Mouse (Mus musculus): Measurements from ENCODE around the gene Tmprss9.
A peak's percentile ranks its signal among the peaks of the same experiment; 100 is the strongest.

Gene Tmprss9

GRCm38 (mm10) chr10:80895100-80895499 lies 23.5 kb downstream of the Tmprss9 start:
- DNase-seq (ENCODE audit: low read depth): no peak

DNA sequence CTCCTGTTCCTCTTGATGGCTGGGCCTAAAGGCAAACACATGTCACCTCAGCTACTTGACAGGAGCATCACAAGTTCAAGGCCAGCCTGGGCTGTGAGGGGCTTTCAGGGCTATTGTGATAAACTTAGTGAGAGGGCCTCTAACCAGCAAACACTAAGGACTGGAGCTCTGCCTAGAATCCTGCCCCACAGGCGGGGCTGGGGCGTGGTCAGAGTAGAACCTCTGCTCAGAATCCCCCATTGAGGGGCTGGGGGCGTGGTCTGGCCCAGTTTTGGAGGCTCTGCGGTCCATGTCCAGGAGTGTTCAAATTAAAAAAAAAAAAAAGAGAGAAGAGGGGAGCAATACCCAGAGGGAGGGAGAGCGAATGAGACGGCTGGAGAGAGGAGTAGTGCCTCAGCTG lies 24.0 kb downstream of the Tmprss9 start:
- no peak for DNase-seq (ENCODE audit: low read depth)

GRCm38 (mm10) chr10:80896581-80897485 lies 25.2 kb downstream of the Tmprss9 start:
- DNase-seq (ENCODE audit: low read depth): no peak

DNA sequence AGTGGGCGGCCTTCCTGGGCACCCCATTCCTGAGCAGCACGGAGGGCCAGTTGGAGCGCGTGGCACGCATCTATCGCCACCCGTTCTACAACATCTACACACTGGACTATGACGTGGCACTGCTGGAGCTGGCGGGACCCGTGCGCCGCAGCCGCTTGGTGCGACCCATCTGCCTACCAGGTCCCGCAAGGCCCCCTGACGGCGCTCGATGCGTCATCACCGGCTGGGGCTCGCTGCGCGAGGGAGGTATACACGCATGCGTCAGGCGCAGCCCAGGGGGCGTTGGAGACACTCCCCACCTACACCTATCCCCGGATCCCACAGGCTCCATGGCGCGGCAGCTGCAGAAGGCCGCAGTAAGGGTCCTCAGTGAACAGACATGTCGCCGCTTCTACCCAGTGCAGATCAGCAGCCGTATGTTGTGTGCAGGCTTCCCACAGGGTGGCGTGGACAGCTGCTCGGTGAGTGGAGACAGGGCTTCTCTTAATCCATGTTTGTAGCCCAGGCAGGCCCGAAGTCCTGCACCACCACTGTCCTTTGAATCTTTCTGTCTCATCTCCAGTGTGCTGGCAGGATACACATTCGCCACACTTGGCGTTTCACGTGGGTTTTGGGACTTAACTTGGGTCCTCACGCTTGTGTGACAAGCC lies 26.3 kb downstream of the Tmprss9 start:
- no peak for DNase-seq (ENCODE audit: low read depth)

GRCm38 (mm10) chr10:80899074-80899473 lies 27.4 kb downstream of the Tmprss9 start:
- no peak for DNase-seq (ENCODE audit: low read depth)

DNA sequence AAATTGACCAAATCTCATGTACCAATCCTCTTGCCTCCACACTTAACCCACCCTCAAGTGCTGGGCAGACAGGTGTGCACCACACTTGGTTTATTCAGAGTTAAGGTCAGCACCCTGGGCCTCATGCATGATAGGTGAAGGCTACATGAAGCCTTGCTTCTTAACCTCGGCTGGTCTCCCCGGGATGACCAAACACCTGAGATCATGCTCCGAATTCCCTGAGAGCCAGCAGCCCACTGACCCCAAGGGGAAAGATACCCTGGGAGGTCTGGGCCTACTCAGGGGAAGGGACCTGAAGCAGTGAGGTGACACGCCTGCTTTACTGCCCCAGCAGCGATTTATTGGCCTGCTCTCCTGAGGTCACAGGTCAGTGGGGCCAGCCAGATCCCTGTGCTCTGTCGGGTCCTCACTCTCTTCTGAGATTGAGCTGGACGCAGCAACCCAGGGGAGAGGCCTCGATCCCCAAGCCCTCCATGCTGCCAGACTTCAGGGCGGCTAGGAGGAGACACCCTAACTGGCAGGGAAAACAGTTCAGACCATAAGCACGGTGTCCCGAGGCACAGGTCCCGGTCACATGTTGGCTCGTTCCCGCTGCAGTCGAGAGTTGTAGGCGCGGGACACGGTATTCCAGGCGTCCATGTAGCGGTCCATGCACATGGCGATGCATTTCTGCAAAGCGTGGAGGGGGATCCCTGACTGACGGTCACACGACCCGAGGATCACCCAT lies 28.1 kb downstream of the Tmprss9 start:
- DNase-seq (ENCODE audit: low read depth): no peak

DNA sequence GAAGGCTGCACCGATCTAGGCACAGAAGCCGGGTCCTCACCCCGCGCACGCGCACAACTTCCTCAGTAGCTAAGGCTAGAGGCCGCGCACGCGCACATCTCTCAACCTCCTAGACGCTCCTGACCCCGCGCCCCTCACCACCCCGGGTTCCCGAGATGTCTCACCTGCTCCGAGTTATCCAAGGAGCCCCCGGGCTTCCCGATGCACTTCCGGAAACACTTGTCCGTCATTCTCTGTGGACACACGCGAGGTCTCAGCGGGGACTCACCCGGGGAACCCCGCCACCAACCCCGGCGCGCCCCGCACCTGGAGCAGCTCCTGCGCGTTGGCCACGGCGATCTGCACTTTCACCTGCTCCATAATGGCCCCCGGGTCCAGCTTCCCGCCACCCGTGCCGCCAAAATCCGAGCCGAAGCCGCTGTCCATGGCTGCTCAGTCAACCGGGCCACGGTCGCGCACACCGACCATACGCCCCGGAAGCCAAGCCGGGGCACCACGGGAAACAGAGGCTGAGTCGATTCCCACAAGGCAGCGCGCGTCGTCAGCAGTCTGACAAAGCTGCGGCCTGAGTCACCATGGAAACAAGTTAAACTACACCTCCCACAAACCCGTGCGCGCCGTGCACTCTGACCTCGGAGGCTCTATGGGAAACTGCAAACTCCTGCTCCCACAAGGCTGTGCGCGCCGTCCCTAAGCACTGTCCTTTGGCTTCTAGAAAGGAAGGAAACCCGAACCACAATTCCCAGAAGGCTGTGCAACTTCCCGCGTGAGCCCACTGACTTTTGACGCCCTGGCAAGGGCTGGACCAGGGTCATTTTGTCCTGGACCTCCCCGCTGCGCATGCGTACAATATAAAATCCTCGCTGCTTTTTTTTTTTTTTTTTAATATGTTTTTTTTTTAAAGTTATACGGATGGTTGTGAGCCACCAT lies 28.9 kb downstream of the Tmprss9 start, which contains the start of gene Timm13:
Gene Timm13 (minus strand): TSS at position 652 of the 930 bp plus-strand sequence.
- DNase-seq (ENCODE audit: low read depth): peak; percentile 98

GRCm38 (mm10) chr10:80901409-80902272 lies 30.0 kb downstream of the Tmprss9 start:
- no peak for DNase-seq (ENCODE audit: low read depth)

GRCm38 (mm10) chr10:80902273-80902940 lies 30.8 kb downstream of the Tmprss9 start:
- no peak for DNase-seq (ENCODE audit: low read depth)

- DNase-seq (ENCODE audit: low read depth): no peak
Measured at GRCm38 (mm10) chr10:80903282-80903681, 31.6 kb downstream of the Tmprss9 start.

GRCm38 (mm10) chr10:80904004-80904693 lies 32.5 kb downstream of the Tmprss9 start:
- DNase-seq (ENCODE audit: low read depth): no peak

GRCm38 (mm10) chr10:80904709-80905108 lies 33.1 kb downstream of the Tmprss9 start:
- no peak for DNase-seq (ENCODE audit: low read depth)

GRCm38 (mm10) chr10:80909375-80910162 lies 37.9 kb downstream of the Tmprss9 start:
- DNase-seq (ENCODE audit: low read depth): no peak

DNA sequence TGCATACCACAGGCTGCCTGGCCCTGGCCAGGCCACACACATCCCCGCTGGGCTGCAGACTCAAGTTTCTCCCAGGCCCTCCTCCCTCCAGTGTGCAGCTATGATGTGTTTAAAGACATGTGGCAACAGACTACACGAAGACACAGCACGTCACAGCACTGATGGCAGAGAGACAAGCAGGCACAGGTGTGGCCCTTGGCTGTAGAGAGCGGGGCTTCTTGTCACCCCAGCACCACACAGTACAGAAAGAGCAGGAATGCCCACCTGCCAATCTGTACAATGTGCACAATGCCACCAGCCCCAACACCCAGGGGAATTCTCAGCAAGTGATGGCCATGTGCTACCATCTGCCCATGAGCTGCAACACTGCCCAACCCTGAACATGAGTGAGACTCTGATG lies 39.7 kb downstream of the Tmprss9 start:
- DNase-seq (ENCODE audit: low read depth): no peak

DNA sequence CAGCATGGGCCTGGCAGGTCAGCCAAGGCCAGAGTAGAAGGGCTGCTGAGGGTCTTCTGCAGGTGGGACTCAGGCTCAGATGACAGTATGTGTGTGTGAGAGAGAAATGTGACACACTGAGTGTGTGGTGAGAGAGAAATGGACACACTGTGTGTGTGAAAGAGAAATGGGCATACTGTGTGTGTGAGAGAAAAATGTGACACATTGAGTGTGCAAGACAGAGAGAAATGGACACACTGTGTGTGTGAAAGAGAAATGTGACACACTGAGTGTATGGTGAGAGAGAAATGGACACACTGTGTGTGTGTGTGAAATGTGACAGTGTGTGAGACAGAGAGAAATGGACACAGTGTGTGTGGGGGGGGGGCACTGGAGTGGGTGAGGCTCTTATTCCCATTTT lies 40.2 kb downstream of the Tmprss9 start:
- no peak for DNase-seq (ENCODE audit: low read depth)

DNA sequence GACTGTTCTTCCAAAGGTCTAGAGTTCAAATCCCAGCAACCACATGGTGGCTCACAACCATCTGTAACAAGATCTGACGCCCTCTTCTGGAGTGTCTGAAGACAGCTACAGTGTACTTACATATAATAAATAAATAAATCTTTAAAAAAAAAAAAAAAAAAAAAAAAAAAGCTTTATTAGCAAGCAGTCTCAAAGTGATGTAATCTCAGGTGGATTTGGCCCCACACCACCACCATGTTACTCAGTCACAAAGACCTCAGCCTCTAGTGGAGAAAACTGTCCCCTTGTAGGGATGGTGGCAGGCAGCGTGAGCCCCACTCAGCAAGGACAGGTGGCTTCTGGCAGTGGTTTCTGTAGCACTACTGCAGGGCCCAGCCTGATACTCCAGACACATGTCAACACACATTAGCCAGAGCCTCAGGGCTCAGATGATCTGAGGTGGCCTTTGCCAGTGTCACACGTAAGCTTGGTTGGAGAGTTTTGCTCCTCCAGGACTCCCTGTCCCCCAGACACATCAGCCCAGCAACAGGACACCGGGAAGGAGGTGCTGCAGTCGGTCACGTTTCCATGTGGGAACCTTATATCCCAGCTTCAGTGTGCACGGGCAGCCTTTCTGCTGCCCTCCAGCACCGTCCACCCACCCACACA lies 41.8 kb downstream of the Tmprss9 start:
- DNase-seq (ENCODE audit: low read depth): no peak

DNA sequence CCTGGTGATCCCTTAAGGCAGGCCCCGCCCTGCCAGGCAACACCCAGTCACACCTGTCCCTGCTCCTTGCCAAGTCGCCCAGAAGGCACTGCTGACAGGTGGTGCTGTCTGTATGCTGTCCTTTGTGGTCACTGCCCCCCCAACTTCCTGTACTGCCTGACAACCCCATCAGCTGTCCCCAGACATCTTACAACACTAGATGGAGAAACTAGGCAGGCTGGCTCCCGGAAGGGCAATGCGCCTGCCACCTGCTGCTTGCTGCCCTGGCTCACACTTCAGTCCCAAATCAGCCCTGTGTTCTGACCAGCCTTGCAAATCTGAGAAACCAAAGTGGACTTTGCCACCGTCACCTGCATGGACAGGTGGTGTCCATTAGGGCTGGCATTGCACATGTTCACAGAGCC lies 42.6 kb downstream of the Tmprss9 start:
- DNase-seq (ENCODE audit: low read depth): no peak

- peak; percentile 43 for DNase-seq (ENCODE audit: low read depth)
Measured at GRCm38 (mm10) chr10:80915260-80915659, 43.6 kb downstream of the Tmprss9 start.
